Mouse (Mus musculus): ENCODE measurements around the gene Creb3. TPM values are rescaled to one million over a fixed set of nuclear protein-coding genes. Genes with fewer than 3 reads are reported as not detected.

The Creb3 gene
- total and polyA plus RNA-seq, 2 experiments from 2014 or later, result 50.4 to 85.2 TPM

DNA sequence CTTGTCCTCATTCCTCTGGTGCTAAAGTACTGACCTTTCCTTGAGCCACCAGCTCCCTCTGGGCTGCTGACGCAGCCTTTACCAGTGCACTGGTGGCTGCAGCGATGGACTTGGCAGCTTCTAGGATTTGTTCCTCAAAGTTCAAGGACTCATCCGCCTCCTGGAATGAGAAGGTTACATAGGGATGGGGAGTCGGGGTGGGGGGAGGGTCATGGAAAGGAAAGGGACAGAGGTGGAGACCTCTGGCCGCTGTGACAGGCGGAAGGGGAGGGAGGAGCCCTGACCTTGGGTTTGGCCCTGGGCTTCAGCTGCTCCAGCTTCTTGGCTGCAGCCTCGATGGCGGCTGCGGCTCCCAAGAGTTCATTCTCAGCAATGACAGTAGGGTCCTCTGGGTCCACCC, 28.9 kb upstream of the Creb3 start:
- WGBS, result 95% methylated on average over 8 of the region's 9 CpGs

DNA sequence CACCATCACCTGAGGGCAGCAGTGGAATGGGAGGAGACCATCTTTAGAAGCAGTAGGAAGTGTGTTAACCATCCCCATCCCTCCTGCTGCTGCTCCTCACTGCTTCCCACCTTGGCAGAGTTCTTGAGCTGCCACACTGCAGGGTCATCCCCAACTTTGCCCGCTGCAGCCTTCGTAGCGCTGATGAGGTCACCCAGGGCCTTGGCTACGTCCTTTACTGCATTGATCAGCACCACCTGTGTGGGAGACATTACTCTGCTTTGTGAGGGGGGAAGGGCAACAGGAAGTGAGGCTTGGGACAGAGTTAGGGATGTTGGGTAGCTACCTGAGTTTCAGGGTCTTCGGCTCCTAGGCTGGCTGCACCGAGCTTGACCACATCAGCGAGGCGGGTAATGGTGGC, 26.5 kb upstream of the Creb3 start:
- H3K4me3 ChIP-seq (ENCODE audit: low read depth, low read length), result no peak overlapping the region
- no peaks in the 10 kb centered on the region for H3K9me3 ChIP-seq (ENCODE audit: low read length)
- no peak for TF ChIP-seq CTCF (IDR thresholded peaks at IDR 0.05)
- ATAC-seq (ENCODE audit: low FRiP score) (no peak), DNase-seq (ENCODE audit: low spot score) (no peak)
- no peak overlapping the region for H3K9ac ChIP-seq (replicated peaks; ENCODE audit: low read length, poor library complexity, severe bottlenecking)
- no peak overlapping the region for H3K4me2 ChIP-seq (ENCODE audit: low read depth, low read length, poor library complexity, severe bottlenecking)
- no peaks in the 10 kb centered on the region for H3K27me3 ChIP-seq (ENCODE audit: insufficient read depth, low read length)
- H3K4me1 ChIP-seq (ENCODE audit: insufficient read depth, low read length), result no peaks in the 10 kb centered on the region
- WGBS, result 96% methylated on average over 8 of the region's 8 CpGs
- no peak overlapping the region for H3K27ac ChIP-seq (ENCODE audit: low read depth, low read length)
- H3K36me3 ChIP-seq (ENCODE audit: insufficient read depth, low read length), result peaks cover 88% of the 10 kb centered on the region

More for the DNA sequence above, 28.9 kb upstream of the Creb3 start:
- Histone ChIP-seq H3K9ac (replicated peaks; ENCODE audit: low read length, poor library complexity, severe bottlenecking) (no peak overlapping the region), H3K27me3 (ENCODE audit: insufficient read depth, low read length) (no peaks in the 10 kb centered on the region), H3K4me2 (ENCODE audit: low read depth, low read length, poor library complexity, severe bottlenecking) (no peak overlapping the region), H3K9me3 (ENCODE audit: low read length) (no peaks in the 10 kb centered on the region), H3K4me1 (ENCODE audit: insufficient read depth, low read length) (no peaks in the 10 kb centered on the region), H3K36me3 (ENCODE audit: insufficient read depth, low read length) (peaks cover 65% of the 10 kb centered on the region), H3K4me3 (ENCODE audit: low read depth, low read length) (no peak overlapping the region), H3K27ac (ENCODE audit: low read depth, low read length) (no peak overlapping the region)
- no peak for DNase-seq (ENCODE audit: low spot score)
- no peak for TF ChIP-seq CTCF (IDR thresholded peaks at IDR 0.05)
- no peak for ATAC-seq (ENCODE audit: low FRiP score)

GRCm38 (mm10) chr4:43536031-43536430, 26.1 kb upstream of the Creb3 start:
- DNase-seq (ENCODE audit: low spot score) (no peak), ATAC-seq (ENCODE audit: low FRiP score) (no peak)
- no peak overlapping the region for H3K27ac ChIP-seq (ENCODE audit: low read depth, low read length)
- no peak for TF ChIP-seq CTCF (IDR thresholded peaks at IDR 0.05)
- no peak overlapping the region for H3K4me2 ChIP-seq (ENCODE audit: low read depth, low read length, poor library complexity, severe bottlenecking)
- H3K4me3 ChIP-seq (ENCODE audit: low read depth, low read length), result no peak overlapping the region
- no peaks in the 10 kb centered on the region for H3K9me3 ChIP-seq (ENCODE audit: low read length)
- H3K27me3 ChIP-seq (ENCODE audit: insufficient read depth, low read length), result no peaks in the 10 kb centered on the region
- no peak overlapping the region for H3K9ac ChIP-seq (replicated peaks; ENCODE audit: low read length, poor library complexity, severe bottlenecking)
- H3K36me3 ChIP-seq (ENCODE audit: insufficient read depth, low read length), result peaks cover 88% of the 10 kb centered on the region
- WGBS, result 96% methylated on average over 9 of the region's 9 CpGs
- no peaks in the 10 kb centered on the region for H3K4me1 ChIP-seq (ENCODE audit: insufficient read depth, low read length)

DNA sequence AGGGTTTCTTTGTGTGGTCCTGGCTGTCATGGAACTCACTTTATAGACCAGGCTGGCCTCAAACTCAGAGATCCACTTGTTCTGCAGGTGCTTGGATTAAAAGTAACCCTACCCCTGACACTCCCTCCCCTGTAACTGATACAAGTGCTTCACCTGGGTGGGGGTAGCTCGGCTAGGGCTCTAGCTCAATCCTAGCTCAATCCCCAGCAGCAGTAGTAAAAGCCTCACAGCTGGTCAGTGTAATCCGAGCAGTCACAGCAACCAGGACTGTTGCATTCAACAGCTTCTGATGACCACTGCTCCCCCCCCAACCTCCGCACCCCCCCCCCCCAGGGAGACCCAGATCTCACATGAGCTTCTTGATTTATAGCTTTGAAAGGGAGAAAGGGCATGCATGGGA, 20.1 kb upstream of the Creb3 start:
- H3K4me3 ChIP-seq (ENCODE audit: low read depth, low read length), result no peak overlapping the region
- H3K4me2 ChIP-seq (ENCODE audit: low read depth, low read length, poor library complexity, severe bottlenecking), result no peak overlapping the region
- H3K4me1 ChIP-seq (ENCODE audit: insufficient read depth, low read length), result no peaks in the 10 kb centered on the region
- ATAC-seq (ENCODE audit: low FRiP score) (no peak), DNase-seq (ENCODE audit: low spot score) (no peak)
- H3K27ac ChIP-seq (ENCODE audit: low read depth, low read length), result no peak overlapping the region
- no peak for TF ChIP-seq CTCF (IDR thresholded peaks at IDR 0.05)
- peaks cover 89% of the 10 kb centered on the region for H3K36me3 ChIP-seq (ENCODE audit: insufficient read depth, low read length)
- 82% methylated on average over 3 of the region's 3 CpGs for WGBS
- H3K9ac ChIP-seq (replicated peaks; ENCODE audit: low read length, poor library complexity, severe bottlenecking), result no peak overlapping the region
- no peaks in the 10 kb centered on the region for H3K27me3 ChIP-seq (ENCODE audit: insufficient read depth, low read length)
- no peaks in the 10 kb centered on the region for H3K9me3 ChIP-seq (ENCODE audit: low read length)

GRCm38 (mm10) chr4:43546375-43547047, 15.6 kb upstream of the Creb3 start:
- ATAC-seq (ENCODE audit: low FRiP score) (no peak), DNase-seq (ENCODE audit: low spot score) (peak; percentile 6)
- H3K27ac ChIP-seq (ENCODE audit: low read depth, low read length), result no peak overlapping the region
- H3K27me3 ChIP-seq (ENCODE audit: insufficient read depth, low read length), result no peaks in the 10 kb centered on the region
- H3K9ac ChIP-seq (replicated peaks; ENCODE audit: low read length, poor library complexity, severe bottlenecking), result no peak overlapping the region
- no peaks in the 10 kb centered on the region for H3K4me1 ChIP-seq (ENCODE audit: insufficient read depth, low read length)
- no peak overlapping the region for H3K4me3 ChIP-seq (ENCODE audit: low read depth, low read length)
- H3K36me3 ChIP-seq (ENCODE audit: insufficient read depth, low read length), result peaks cover 93% of the 10 kb centered on the region
- 89% methylated on average over 12 of the region's 12 CpGs for WGBS
- H3K9me3 ChIP-seq (ENCODE audit: low read length), result no peaks in the 10 kb centered on the region
- H3K4me2 ChIP-seq (ENCODE audit: low read depth, low read length, poor library complexity, severe bottlenecking), result no peak overlapping the region
- no peak for TF ChIP-seq CTCF (IDR thresholded peaks at IDR 0.05)

DNA sequence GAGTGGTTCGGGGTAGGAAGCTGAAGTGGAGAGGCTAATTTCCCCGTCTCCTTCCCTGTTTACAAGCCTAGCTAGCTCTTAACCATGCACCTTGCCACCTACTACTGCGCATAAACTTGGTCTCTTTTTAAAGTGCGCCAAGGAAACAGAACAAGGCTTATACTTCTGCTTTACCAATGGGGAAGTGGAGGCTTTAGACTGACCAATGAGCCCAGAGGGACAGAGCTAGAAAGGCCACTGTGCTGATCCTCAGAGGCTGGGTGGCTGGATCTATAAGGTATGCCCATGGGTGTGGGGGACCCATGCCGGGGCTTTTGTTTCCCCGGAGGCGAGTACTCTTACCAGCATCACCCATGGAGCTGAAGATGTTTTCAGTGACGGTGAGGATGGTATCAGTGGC, 15.0 kb upstream of the Creb3 start:
- H3K4me1 ChIP-seq (ENCODE audit: insufficient read depth, low read length), result no peaks in the 10 kb centered on the region
- H3K4me3 ChIP-seq (ENCODE audit: low read depth, low read length), result no peak overlapping the region
- H3K9ac ChIP-seq (replicated peaks; ENCODE audit: low read length, poor library complexity, severe bottlenecking), result no peak overlapping the region
- no peak for TF ChIP-seq CTCF (IDR thresholded peaks at IDR 0.05)
- H3K9me3 ChIP-seq (ENCODE audit: low read length), result no peaks in the 10 kb centered on the region
- WGBS, result 92% methylated on average over 8 of the region's 8 CpGs
- H3K27me3 ChIP-seq (ENCODE audit: insufficient read depth, low read length), result no peaks in the 10 kb centered on the region
- no peak overlapping the region for H3K27ac ChIP-seq (ENCODE audit: low read depth, low read length)
- ATAC-seq (ENCODE audit: low FRiP score), result no peak
- peaks cover 88% of the 10 kb centered on the region for H3K36me3 ChIP-seq (ENCODE audit: insufficient read depth, low read length)
- no peak for DNase-seq (ENCODE audit: low spot score)
- no peak overlapping the region for H3K4me2 ChIP-seq (ENCODE audit: low read depth, low read length, poor library complexity, severe bottlenecking)

Data from midbrain, postnatal 0 days (tissue).